Mouse (Mus musculus) bone marrow, adult 2 months (tissue): Measurements from ENCODE around the gene Krtap1-5.

Experiments
- CTCF ChIP-seq: fragments of 200-500 bp; IDR thresholded peaks from 2 replicates; pipeline ENCODE4 v1.5.1; 2011; ENCODE audit warnings: low read length, control low read depth; ENCODE audit not compliant: control insufficient read depth, insufficient read depth
- POLR2A ChIP-seq: fragments of 200-500 bp; IDR thresholded peaks from 2 replicates; pipeline ENCODE4 v1.6.1; 2011; ENCODE audit warnings: low read depth, mild to moderate bottlenecking, control low read depth, low read length, borderline replicate concordance; ENCODE audit not compliant: control insufficient read depth

- TF ChIP-seq POLR2A (no peak), CTCF (no peak)
Measured at GRCm38 (mm10) chr11:99539721-99540120, 41.1 kb downstream of the Krtap1-5 start.
